Mouse (Mus musculus) spleen, adult 2 months (tissue): ENCODE measurements around the gene Pnpla5.

Source experiments
- CTCF ChIP-seq: fragments of 200-500 bp; IDR thresholded peaks from 2 replicates; pipeline ENCODE4 v1.5.1; 2011; ENCODE audit warnings: mild to moderate bottlenecking, inconsistent platforms; ENCODE audit not compliant: insufficient read depth, insufficient read length, insufficient replicate concordance; ENCODE audit errors: extremely low read depth
- POLR2A ChIP-seq: fragments of 200-500 bp; IDR thresholded peaks from 2 replicates; pipeline ENCODE4 v1.6.1; 2011; ENCODE audit warnings: low read depth, low read length, inconsistent platforms

- TF ChIP-seq CTCF: no peak
- TF ChIP-seq POLR2A: no peak
Observed at GRCm38 (mm10) chr15:84079519-84079918, 43.5 kb downstream of the Pnpla5 start.
